Mouse (Mus musculus): ENCODE data around the gene Phldb2. TPM values are rescaled to one million over a fixed set of nuclear protein-coding genes. Genes with fewer than 3 reads are reported as not detected.

Gene Phldb2
- polyA plus RNA-seq (2021; fragmentation: Nextera tagmentation) = 1.0 TPM in 2 replicates
- long read RNA-seq, experiment 1, partial matches to known transcripts = 2 of 6 reads
- long read RNA-seq, experiment 1, other reads (novel, unspliced or antisense) = 4 of 6 reads
- long read RNA-seq, experiment 2, partial matches to known transcripts = 9 of 20 reads
- long read RNA-seq, experiment 2, other reads (novel, unspliced or antisense) = 11 of 20 reads

DNA sequence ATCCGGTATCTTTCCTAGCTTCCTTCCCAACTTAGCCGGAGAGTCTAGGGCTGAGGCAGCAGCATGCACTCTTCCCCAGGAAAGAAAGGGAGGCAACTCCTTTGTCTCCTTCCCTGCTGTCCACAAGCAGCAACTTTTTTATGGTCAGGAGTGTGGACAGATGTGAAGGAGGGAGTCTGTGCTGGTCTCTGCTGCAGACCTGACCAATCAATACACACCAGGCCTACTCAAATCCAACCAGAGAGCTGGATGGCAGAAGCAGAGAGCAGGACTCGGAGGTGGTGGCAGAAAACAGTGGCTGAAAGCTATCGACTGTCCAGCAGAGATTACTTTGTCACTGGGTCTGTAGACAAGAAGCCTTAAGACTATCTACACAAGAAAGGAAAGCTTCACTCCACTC lies at the start of gene Phldb2:
Gene Phldb2 (minus strand): TSS at position 205 of the 400 bp plus-strand sequence.

DNA sequence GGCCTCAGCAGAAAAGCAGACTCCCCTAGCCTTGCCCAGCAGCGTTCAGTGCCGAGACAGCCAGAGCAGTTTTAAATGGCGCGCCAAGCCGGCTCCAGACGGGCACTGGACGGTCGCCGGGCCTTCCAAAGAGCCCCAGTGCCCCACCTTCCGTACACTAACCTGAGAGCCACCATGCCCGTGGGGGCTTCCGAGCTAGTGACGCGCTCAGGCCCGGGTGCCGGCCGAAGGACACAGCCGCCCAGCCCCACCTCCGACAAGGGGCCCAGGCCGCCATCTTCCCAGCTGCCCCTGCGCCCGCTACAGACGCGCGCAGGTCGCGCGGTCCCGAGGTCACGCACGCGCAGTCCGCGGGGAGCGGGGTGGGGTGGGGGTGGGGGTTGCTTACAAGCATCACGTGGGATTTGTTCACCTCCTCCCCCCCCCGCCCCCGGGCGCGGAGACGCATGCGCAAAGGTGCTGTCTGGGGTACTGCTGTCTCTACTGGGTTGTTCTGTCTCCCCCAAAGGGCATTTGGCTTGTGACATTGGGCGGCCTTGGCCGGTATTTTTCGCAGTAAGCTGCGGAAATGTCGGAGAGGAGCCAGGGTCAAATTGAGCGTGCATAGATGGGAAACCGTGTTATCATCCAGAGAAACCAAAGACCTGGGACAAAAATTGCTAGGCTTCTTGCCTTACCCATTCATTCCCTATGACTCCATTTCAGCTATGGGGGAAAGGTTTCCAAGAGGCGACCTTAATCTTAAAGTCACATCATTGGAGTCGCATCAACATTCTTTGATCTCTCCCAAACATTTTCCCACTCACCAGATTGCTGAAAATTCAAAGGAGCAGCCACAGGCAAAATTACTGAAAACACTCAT lies 210.6 kb downstream of the Phldb2 start, which contains the start of gene Abhd10:
Gene Abhd10 (minus strand): TSS at position 341 of the 862 bp plus-strand sequence.

DNA sequence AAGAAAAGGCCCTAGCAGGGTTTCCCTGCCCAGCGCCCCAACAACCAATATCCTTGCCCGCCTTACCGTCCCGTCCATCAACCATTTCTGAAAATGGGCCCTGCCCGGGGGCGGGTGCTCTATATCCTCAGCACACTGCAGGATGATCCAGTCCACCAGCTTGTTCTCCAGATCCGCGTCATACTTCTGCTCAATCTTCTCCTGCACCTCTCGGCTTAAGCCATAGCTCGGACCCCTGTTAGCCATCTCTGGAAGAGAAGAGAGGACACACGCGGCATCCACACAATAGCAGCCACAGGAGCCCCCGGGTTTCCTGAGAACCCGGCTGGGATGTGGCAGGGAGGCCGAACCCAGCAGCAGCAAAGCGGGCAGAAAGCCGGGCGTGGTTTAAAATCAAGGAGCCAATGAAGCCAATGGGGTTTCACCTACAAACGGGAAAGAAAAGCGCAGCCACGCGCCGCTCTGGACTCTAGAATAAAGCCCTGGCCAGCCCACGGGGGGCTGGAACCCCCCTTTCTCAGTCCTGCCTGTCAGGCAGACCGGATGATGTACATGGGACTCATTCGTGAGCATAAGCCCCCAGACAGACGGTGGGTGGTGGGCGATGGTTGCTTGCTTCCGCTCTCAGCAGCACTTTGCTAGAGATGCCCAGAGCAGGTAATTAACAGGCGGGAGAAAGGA lies 229.2 kb downstream of the Phldb2 start, which contains the start of gene Tagln3:
Gene Tagln3 (minus strand): TSS at position 548 of the 681 bp plus-strand sequence.

Other genes starting within 250 kb of the Phldb2 start
- gene Tagln3, start 229.0 kb downstream of the Phldb2 start, polyA plus RNA-seq (2021; fragmentation: Nextera tagmentation) = 580 and 591 TPM in 2 replicates
- gene Abhd10, start 210.6 kb downstream of the Phldb2 start, polyA plus RNA-seq (2021; fragmentation: Nextera tagmentation) = 25.9 and 26.4 TPM in 2 replicates
- 2.1 and 3.3 TPM in 2 replicates for gene Plcxd2, start 56.6 kb upstream of the Phldb2 start, polyA plus RNA-seq (2021; fragmentation: Nextera tagmentation)
- gene Cd96, start 166.7 kb upstream of the Phldb2 start, polyA plus RNA-seq (2021; fragmentation: Nextera tagmentation) = 0.14 TPM in 1 of 2 replicates, not detected in the other
- gene Gm4737, start 201.5 kb upstream of the Phldb2 start, polyA plus RNA-seq (2021; fragmentation: Nextera tagmentation) = 0.85 and 1.4 TPM in 2 replicates